Mouse (Mus musculus): ENCODE measurements around the gene Creb1. TPM values are rescaled to one million over a fixed set of nuclear protein-coding genes. Genes with fewer than 3 reads are reported as not detected.
A peak's percentile ranks its signal among the peaks of the same experiment; 100 is the strongest.
"Not testable (repeated sequence)": the region's sequence is repeated elsewhere in the genome, so short reads cannot be mapped to it uniquely, and the experiment has no call there.

Gene Creb1
- total RNA-seq, 2 experiments from 2014 or later: 35.6 to 40.6 TPM

- peak; percentile 56 to 66 for DNase-seq (ENCODE audit: low spot score in 2 of 2)
Measured at GRCm38 (mm10) chr1:64533471-64534443, 1.3 kb downstream of the Creb1 start.

GRCm38 (mm10) chr1:64538837-64539367, 6.5 kb downstream of the Creb1 start:
- DNase-seq (ENCODE audit: low spot score in 2 of 2): no peak

- DNase-seq (ENCODE audit: low spot score in 2 of 2): no peak
Measured at GRCm38 (mm10) chr1:64543750-64544149, 11.3 kb downstream of the Creb1 start.

GRCm38 (mm10) chr1:64546070-64546469, 13.6 kb downstream of the Creb1 start:
- DNase-seq (ENCODE audit: low spot score in 2 of 2): no peak

- DNase-seq (ENCODE audit: low spot score in 2 of 2): no peak
Measured at GRCm38 (mm10) chr1:64549380-64549779, 16.9 kb downstream of the Creb1 start.

- no peak for DNase-seq (ENCODE audit: low spot score in 2 of 2)
Measured at GRCm38 (mm10) chr1:64551908-64552307, 19.5 kb downstream of the Creb1 start.

- DNase-seq (ENCODE audit: low spot score in 2 of 2): no peak
Measured at GRCm38 (mm10) chr1:64560105-64560504, 27.7 kb downstream of the Creb1 start.

GRCm38 (mm10) chr1:64568206-64568605, 35.8 kb downstream of the Creb1 start:
- no peak for DNase-seq (ENCODE audit: low spot score in 2 of 2)

GRCm38 (mm10) chr1:64576022-64576421, 43.6 kb downstream of the Creb1 start:
- DNase-seq (ENCODE audit: low spot score in 2 of 2): no peak

GRCm38 (mm10) chr1:64576732-64577131, 44.3 kb downstream of the Creb1 start:
- no peak for DNase-seq (ENCODE audit: low spot score in 2 of 2)

- DNase-seq (ENCODE audit: low spot score in 2 of 2): not testable (repeated sequence)
Measured at GRCm38 (mm10) chr1:64577911-64578310, 45.5 kb downstream of the Creb1 start.

GRCm38 (mm10) chr1:64578801-64579200, 46.4 kb downstream of the Creb1 start:
- no peak for DNase-seq (ENCODE audit: low spot score in 2 of 2)

GRCm38 (mm10) chr1:64598926-64599325, 66.5 kb downstream of the Creb1 start:
- DNase-seq (ENCODE audit: low spot score in 2 of 2): no peak

- no peak for DNase-seq (ENCODE audit: low spot score in 2 of 2)
Measured at GRCm38 (mm10) chr1:64600413-64601077, 68.1 kb downstream of the Creb1 start.

GRCm38 (mm10) chr1:64601242-64601842, 68.9 kb downstream of the Creb1 start:
- DNase-seq (ENCODE audit: low spot score in 2 of 2): no peak

GRCm38 (mm10) chr1:64603381-64603780, 70.9 kb downstream of the Creb1 start:
- no peak for DNase-seq (ENCODE audit: low spot score in 2 of 2)

- no peak for DNase-seq (ENCODE audit: low spot score in 2 of 2)
Measured at GRCm38 (mm10) chr1:64609145-64609544, 76.7 kb downstream of the Creb1 start.

- DNase-seq (ENCODE audit: low spot score in 2 of 2): no peak
Measured at GRCm38 (mm10) chr1:64609976-64610375, 77.5 kb downstream of the Creb1 start.

GRCm38 (mm10) chr1:64614311-64614710, 81.9 kb downstream of the Creb1 start:
- no peak for DNase-seq (ENCODE audit: low spot score in 2 of 2)

- DNase-seq (ENCODE audit: low spot score in 2 of 2): no peak
Measured at GRCm38 (mm10) chr1:64614801-64615345, 82.4 kb downstream of the Creb1 start.

GRCm38 (mm10) chr1:64615531-64615991, 83.1 kb downstream of the Creb1 start:
- no peak for DNase-seq (ENCODE audit: low spot score in 2 of 2)

All from adrenal gland, adult 18-20 months (tissue).